Mouse (Mus musculus): ENCODE data around the gene Xrcc4. TPM values are rescaled to one million over a fixed set of nuclear protein-coding genes. Genes with fewer than 3 reads are reported as not detected.

Gene Xrcc4
- polyA plus RNA-seq, 1 experiment from 2014 or later = 15.5 TPM

- Histone ChIP-seq H3K9me3 (ENCODE audit: control insufficient read depth, low read length) (no peaks in the 10 kb centered on the region), H3K4me1 (replicated peaks; ENCODE audit: control insufficient read depth, insufficient read depth, low read length) (no peaks in the 10 kb centered on the region), H3K9ac (replicated peaks; ENCODE audit: low read depth, low read length) (no peak overlapping the region), H3K27ac (ENCODE audit: low read length) (no peak overlapping the region), H3K27me3 (replicated peaks; ENCODE audit: control insufficient read depth, insufficient read depth, low read length) (no peaks in the 10 kb centered on the region), H3K36me3 (ENCODE audit: control insufficient read depth, insufficient read depth) (no peaks in the 10 kb centered on the region), H3K4me3 (replicated peaks; ENCODE audit: low read length) (no peak overlapping the region), H3K4me2 (ENCODE audit: low read length) (no peak overlapping the region)
- ATAC-seq = no peak
Observed at GRCm38 (mm10) chr13:89997531-89997930, 91.9 kb downstream of the Xrcc4 start.

DNA sequence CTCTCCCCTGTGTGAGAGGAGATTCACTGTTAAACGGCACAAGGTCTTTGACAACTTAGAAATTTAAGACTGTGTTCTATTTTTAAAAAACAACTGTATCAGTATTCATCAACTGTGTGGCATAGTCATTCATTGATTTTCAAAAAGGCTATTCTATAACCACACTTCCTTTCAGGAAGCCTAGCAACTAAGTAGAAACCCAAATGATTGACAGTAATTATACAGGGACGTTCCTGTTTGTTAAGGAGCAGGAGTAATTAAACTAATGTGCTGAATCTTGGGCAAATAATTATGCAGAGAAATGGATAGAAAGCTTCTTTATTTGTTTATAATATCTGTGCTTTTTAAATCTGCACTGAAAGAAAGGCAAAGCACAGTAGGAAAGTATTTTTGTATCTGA lies 103.3 kb downstream of the Xrcc4 start:
- WGBS = 3% methylated on average over 2 of the region's 2 CpGs
- no peak overlapping the region for H3K4me2 ChIP-seq (ENCODE audit: low read length)
- H3K4me1 ChIP-seq (replicated peaks; ENCODE audit: control insufficient read depth, insufficient read depth, low read length) = no peaks in the 10 kb centered on the region
- peak; percentile 86 for ATAC-seq
- no peaks in the 10 kb centered on the region for H3K36me3 ChIP-seq (ENCODE audit: control insufficient read depth, insufficient read depth)
- H3K9me3 ChIP-seq (ENCODE audit: control insufficient read depth, low read length) = no peaks in the 10 kb centered on the region
- H3K27me3 ChIP-seq (replicated peaks; ENCODE audit: control insufficient read depth, insufficient read depth, low read length) = no peaks in the 10 kb centered on the region
- H3K9ac ChIP-seq (replicated peaks; ENCODE audit: low read depth, low read length) = no peak overlapping the region
- H3K27ac ChIP-seq (ENCODE audit: low read length) = no peak overlapping the region
- no peak overlapping the region for H3K4me3 ChIP-seq (replicated peaks; ENCODE audit: low read length)

DNA sequence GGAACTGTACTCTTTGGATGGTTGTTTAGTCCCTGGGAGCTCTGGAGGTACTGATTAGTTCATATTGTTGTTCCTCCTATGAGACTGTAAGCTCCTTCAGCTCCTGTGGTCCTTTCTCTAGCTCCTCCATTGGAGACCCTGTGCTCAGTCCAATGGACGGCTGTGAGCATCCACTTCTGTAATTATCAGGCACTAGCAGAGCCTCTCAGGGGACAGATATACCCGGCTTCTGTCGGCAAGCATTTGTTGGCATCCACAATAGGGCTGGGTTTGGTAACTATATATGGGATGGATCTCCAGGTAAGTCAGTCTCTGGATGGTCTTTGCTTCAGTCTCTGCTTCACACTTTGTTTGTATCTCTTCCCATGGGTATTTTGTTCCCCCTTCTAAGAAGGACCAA lies 118.5 kb downstream of the Xrcc4 start:
- Histone ChIP-seq H3K4me2 (ENCODE audit: low read length) (no peak overlapping the region), H3K27me3 (replicated peaks; ENCODE audit: control insufficient read depth, insufficient read depth, low read length) (no peaks in the 10 kb centered on the region), H3K9ac (replicated peaks; ENCODE audit: low read depth, low read length) (no peak overlapping the region), H3K4me1 (replicated peaks; ENCODE audit: control insufficient read depth, insufficient read depth, low read length) (no peaks in the 10 kb centered on the region), H3K27ac (ENCODE audit: low read length) (no peak overlapping the region), H3K36me3 (ENCODE audit: control insufficient read depth, insufficient read depth) (no peaks in the 10 kb centered on the region), H3K4me3 (replicated peaks; ENCODE audit: low read length) (no peak overlapping the region), H3K9me3 (ENCODE audit: control insufficient read depth, low read length) (no peaks in the 10 kb centered on the region)
- ATAC-seq = no peak
- 93% methylated on average over 3 of the region's 3 CpGs for WGBS

DNA sequence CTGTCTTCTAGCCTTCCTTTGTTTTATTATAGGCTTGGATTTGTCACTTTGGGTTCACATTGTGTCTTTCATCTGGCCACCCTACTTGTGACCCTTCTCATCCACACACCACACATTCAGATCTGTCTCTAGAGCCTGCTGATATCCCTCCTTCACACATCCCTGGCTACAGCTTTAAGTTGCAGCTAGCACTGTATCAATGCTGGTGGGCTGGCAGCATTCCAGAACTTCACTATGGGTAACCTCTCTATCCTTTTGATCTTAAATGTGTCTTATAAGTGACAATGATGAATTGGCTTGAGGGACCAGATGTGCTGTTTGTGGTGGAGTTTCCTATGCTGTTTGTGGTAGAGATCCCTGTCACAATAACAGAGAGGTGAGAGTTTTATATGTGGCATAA lies 120.7 kb downstream of the Xrcc4 start:
- no peak overlapping the region for H3K9ac ChIP-seq (replicated peaks; ENCODE audit: low read depth, low read length)
- no peak overlapping the region for H3K27ac ChIP-seq (ENCODE audit: low read length)
- H3K9me3 ChIP-seq (ENCODE audit: control insufficient read depth, low read length) = no peaks in the 10 kb centered on the region
- H3K4me1 ChIP-seq (replicated peaks; ENCODE audit: control insufficient read depth, insufficient read depth, low read length) = no peaks in the 10 kb centered on the region
- ATAC-seq = no peak
- no peaks in the 10 kb centered on the region for H3K27me3 ChIP-seq (replicated peaks; ENCODE audit: control insufficient read depth, insufficient read depth, low read length)
- no peak overlapping the region for H3K4me3 ChIP-seq (replicated peaks; ENCODE audit: low read length)
- no peak overlapping the region for H3K4me2 ChIP-seq (ENCODE audit: low read length)
- H3K36me3 ChIP-seq (ENCODE audit: control insufficient read depth, insufficient read depth) = no peaks in the 10 kb centered on the region

DNA sequence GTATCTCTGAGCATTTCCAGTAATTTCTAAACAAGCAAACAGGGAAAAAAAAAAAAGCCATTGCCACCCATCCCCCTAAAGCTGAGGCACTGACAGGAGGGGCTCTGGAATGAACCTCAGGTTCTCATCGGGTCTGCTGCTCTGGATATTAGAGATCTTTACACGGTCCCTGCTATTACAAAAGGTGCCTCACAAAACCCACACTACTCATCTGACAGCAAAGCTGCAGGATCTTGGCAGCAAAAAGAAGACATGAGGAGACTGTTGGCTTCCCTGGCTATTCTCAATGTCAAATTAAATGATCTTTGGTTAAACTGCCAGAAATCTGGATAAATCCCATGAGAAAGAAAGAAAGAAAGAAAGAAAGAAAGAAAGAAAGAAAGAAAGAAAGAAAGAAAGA lies 145.1 kb downstream of the Xrcc4 start:
- Histone ChIP-seq H3K9me3 (ENCODE audit: control insufficient read depth, low read length) (no peaks in the 10 kb centered on the region), H3K4me3 (replicated peaks; ENCODE audit: low read length) (no peak overlapping the region), H3K27ac (ENCODE audit: low read length) (no peak overlapping the region), H3K27me3 (replicated peaks; ENCODE audit: control insufficient read depth, insufficient read depth, low read length) (no peaks in the 10 kb centered on the region), H3K4me1 (replicated peaks; ENCODE audit: control insufficient read depth, insufficient read depth, low read length) (no peaks in the 10 kb centered on the region), H3K4me2 (ENCODE audit: low read length) (no peak overlapping the region), H3K9ac (replicated peaks; ENCODE audit: low read depth, low read length) (no peak overlapping the region), H3K36me3 (ENCODE audit: control insufficient read depth, insufficient read depth) (no peaks in the 10 kb centered on the region)
- WGBS = 19% methylated on average over 2 of the region's 2 CpGs
- no peak for ATAC-seq

GRCm38 (mm10) chr13:89929477-89929876 lies 159.9 kb downstream of the Xrcc4 start:
- H3K4me1 ChIP-seq (replicated peaks; ENCODE audit: control insufficient read depth, insufficient read depth, low read length) = no peaks in the 10 kb centered on the region
- H3K36me3 ChIP-seq (ENCODE audit: control insufficient read depth, insufficient read depth) = no peaks in the 10 kb centered on the region
- H3K9me3 ChIP-seq (ENCODE audit: control insufficient read depth, low read length) = no peaks in the 10 kb centered on the region
- no peak overlapping the region for H3K9ac ChIP-seq (replicated peaks; ENCODE audit: low read depth, low read length)
- H3K27ac ChIP-seq (ENCODE audit: low read length) = no peak overlapping the region
- no peak overlapping the region for H3K4me3 ChIP-seq (replicated peaks; ENCODE audit: low read length)
- no peaks in the 10 kb centered on the region for H3K27me3 ChIP-seq (replicated peaks; ENCODE audit: control insufficient read depth, insufficient read depth, low read length)
- no peak overlapping the region for H3K4me2 ChIP-seq (ENCODE audit: low read length)
- WGBS = 24% methylated on average over 3 of the region's 3 CpGs
- ATAC-seq = no peak

- H3K36me3 ChIP-seq (ENCODE audit: control insufficient read depth, insufficient read depth) = no peaks in the 10 kb centered on the region
- no peak for ATAC-seq
- WGBS = 89% methylated on average over 3 of the region's 3 CpGs
- H3K9ac ChIP-seq (replicated peaks; ENCODE audit: low read depth, low read length) = no peak overlapping the region
- H3K4me3 ChIP-seq (replicated peaks; ENCODE audit: low read length) = no peak overlapping the region
- H3K27ac ChIP-seq (ENCODE audit: low read length) = no peak overlapping the region
- no peaks in the 10 kb centered on the region for H3K9me3 ChIP-seq (ENCODE audit: control insufficient read depth, low read length)
- no peak overlapping the region for H3K4me2 ChIP-seq (ENCODE audit: low read length)
- H3K27me3 ChIP-seq (replicated peaks; ENCODE audit: control insufficient read depth, insufficient read depth, low read length) = no peaks in the 10 kb centered on the region
- H3K4me1 ChIP-seq (replicated peaks; ENCODE audit: control insufficient read depth, insufficient read depth, low read length) = no peaks in the 10 kb centered on the region
Observed at GRCm38 (mm10) chr13:89918814-89919481, 170.5 kb downstream of the Xrcc4 start.

GRCm38 (mm10) chr13:89914332-89914731 lies 175.1 kb downstream of the Xrcc4 start:
- Histone ChIP-seq H3K4me1 (replicated peaks; ENCODE audit: control insufficient read depth, insufficient read depth, low read length) (no peaks in the 10 kb centered on the region), H3K4me3 (replicated peaks; ENCODE audit: low read length) (no peak overlapping the region), H3K9ac (replicated peaks; ENCODE audit: low read depth, low read length) (no peak overlapping the region), H3K27me3 (replicated peaks; ENCODE audit: control insufficient read depth, insufficient read depth, low read length) (no peaks in the 10 kb centered on the region), H3K36me3 (ENCODE audit: control insufficient read depth, insufficient read depth) (no peaks in the 10 kb centered on the region), H3K9me3 (ENCODE audit: control insufficient read depth, low read length) (no peaks in the 10 kb centered on the region), H3K4me2 (ENCODE audit: low read length) (no peak overlapping the region), H3K27ac (ENCODE audit: low read length) (no peak overlapping the region)
- ATAC-seq = no peak
- WGBS = 86% methylated on average over 5 of the region's 5 CpGs

DNA sequence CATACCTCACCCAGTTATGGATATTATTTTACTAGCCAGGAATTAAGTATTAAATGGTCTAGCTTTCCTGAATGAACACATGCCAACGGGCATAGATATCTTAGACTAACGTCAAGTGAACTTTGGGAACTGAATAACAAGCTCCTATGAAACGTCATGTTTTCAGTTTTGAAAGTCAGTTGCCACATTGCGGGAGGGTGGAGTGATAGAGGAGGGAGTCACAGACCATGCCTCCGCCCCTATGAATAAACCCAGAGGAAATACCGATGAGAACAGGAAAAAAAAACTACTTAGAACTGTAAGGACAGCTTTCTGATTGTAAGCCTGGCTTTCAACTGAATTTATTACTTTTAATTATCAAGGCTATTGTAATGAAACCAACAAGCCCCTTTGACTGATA lies 175.5 kb downstream of the Xrcc4 start:
- Histone ChIP-seq H3K27me3 (replicated peaks; ENCODE audit: control insufficient read depth, insufficient read depth, low read length) (no peaks in the 10 kb centered on the region), H3K27ac (ENCODE audit: low read length) (no peak overlapping the region), H3K4me2 (ENCODE audit: low read length) (no peak overlapping the region), H3K4me3 (replicated peaks; ENCODE audit: low read length) (no peak overlapping the region), H3K36me3 (ENCODE audit: control insufficient read depth, insufficient read depth) (no peaks in the 10 kb centered on the region), H3K9me3 (ENCODE audit: control insufficient read depth, low read length) (no peaks in the 10 kb centered on the region), H3K9ac (replicated peaks; ENCODE audit: low read depth, low read length) (no peak overlapping the region), H3K4me1 (replicated peaks; ENCODE audit: control insufficient read depth, insufficient read depth, low read length) (no peaks in the 10 kb centered on the region)
- no peak for ATAC-seq
- WGBS = 92% methylated on average over 6 of the region's 6 CpGs

DNA sequence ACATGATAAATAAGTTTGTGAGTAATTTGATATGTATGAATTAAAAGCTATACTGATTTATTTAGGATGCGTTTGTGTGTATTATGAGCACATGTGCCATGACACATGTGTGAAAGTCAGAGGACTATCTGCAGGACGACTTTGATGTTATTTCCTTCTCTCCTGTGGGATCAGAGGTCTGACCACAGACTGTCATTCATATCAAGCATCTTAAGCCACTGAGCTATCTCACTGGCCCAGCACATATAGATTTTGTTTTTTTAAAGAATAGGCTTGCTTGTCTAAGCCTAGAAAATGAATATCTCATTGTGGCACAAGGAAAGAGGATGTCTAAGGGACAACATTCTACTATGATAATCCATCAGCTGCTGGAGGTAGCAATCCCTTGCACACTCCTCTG lies 183.3 kb downstream of the Xrcc4 start:
- no peak overlapping the region for H3K9ac ChIP-seq (replicated peaks; ENCODE audit: low read depth, low read length)
- H3K4me3 ChIP-seq (replicated peaks; ENCODE audit: low read length) = no peak overlapping the region
- H3K36me3 ChIP-seq (ENCODE audit: control insufficient read depth, insufficient read depth) = no peaks in the 10 kb centered on the region
- H3K4me2 ChIP-seq (ENCODE audit: low read length) = no peak overlapping the region
- H3K27ac ChIP-seq (ENCODE audit: low read length) = no peak overlapping the region
- H3K27me3 ChIP-seq (replicated peaks; ENCODE audit: control insufficient read depth, insufficient read depth, low read length) = no peaks in the 10 kb centered on the region
- no peak for ATAC-seq
- WGBS = 83% methylated on average over 2 of the region's 2 CpGs
- H3K4me1 ChIP-seq (replicated peaks; ENCODE audit: control insufficient read depth, insufficient read depth, low read length) = no peaks in the 10 kb centered on the region
- H3K9me3 ChIP-seq (ENCODE audit: control insufficient read depth, low read length) = no peaks in the 10 kb centered on the region

All from forebrain, embryonic 16.5 days (tissue).